Mouse (Mus musculus) spleen, postnatal 10 days (tissue): ENCODE measurements around the gene Gnaq.

Experiments used
- DNase-seq, 2 experiments: peaks; one replicate each; pipeline ENCODE4 v3.0.0; 2021 to 2022; ENCODE audit warnings: low spot score in 2 of 2

Gene Gnaq

DNA sequence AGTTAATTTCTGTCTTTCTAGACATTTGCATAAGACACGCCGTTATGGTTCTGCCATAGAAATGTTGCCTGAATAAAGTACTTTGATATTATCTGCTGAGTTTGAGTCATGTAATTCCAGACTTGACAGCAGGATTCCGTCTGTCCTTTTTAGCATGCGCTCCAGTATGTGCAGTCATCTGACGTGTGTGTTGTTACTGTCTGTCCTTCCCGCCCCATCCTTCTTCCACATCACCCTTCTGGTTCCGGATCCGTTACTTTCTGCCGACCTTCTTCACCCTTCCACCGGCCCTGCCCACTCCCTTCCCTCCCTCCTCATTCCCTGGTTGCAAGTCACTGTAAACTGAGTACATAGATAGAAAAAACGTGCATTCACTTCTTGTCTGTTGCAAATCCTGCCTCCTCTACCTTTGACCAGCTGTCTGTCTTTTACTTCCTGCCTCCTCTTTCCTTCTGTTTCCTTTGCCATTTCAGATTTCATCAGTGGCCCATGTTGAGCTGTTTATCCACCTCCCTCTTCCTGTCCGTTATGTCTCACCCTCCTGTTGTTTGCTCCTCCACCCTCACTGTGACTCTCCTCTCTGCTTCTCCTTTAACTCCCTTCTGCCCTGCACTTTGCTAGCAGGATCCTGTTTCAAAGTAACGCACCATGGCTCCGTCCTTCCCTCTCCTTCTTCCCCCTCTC lies 185.6 kb downstream of the Gnaq start:
- DNase-seq, result no peak

- no peak for DNase-seq
Observed at GRCm38 (mm10) chr19:16319986-16320385, 187.4 kb downstream of the Gnaq start.

DNA sequence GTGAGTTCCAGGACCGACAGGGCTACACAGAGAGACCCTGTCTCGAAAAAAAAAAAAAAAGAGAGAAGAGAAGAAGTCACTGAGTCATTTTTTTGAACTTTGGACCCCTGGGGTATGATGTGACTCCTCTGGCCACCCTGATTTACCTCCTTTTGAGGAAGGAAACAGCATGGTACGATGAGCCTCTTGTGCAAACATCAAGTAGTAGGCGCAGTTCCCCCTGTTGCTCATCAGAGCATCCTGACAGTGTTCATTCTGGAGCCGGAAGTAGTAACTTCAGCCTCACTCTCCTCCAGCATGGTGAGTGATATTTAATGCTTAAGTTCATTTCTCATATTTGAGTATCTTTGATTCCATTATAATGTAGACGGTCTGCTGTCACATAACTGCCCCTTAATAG lies 190.4 kb downstream of the Gnaq start:
- no peak for DNase-seq

DNA sequence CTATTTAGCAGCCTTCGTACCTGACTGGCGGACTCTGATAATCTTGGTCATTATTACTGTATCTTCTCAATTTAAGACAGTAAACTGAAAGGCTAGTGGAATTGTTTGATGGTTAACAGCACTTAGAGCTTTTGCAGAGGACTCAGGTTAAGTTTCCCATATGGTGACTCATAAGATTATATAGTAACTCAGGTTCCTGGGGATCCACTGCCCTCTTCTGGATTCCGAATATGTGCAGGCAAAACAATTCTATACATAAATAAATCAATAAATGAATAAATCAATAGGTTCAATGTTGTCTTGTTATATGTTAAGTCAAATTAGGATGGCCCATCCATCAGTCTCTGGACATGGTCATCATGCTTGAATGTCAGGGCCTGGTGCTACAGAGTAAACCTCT lies 191.6 kb downstream of the Gnaq start:
- DNase-seq, result no peak

- no peak for DNase-seq
Observed at GRCm38 (mm10) chr19:16325911-16326310, 193.3 kb downstream of the Gnaq start.

DNA sequence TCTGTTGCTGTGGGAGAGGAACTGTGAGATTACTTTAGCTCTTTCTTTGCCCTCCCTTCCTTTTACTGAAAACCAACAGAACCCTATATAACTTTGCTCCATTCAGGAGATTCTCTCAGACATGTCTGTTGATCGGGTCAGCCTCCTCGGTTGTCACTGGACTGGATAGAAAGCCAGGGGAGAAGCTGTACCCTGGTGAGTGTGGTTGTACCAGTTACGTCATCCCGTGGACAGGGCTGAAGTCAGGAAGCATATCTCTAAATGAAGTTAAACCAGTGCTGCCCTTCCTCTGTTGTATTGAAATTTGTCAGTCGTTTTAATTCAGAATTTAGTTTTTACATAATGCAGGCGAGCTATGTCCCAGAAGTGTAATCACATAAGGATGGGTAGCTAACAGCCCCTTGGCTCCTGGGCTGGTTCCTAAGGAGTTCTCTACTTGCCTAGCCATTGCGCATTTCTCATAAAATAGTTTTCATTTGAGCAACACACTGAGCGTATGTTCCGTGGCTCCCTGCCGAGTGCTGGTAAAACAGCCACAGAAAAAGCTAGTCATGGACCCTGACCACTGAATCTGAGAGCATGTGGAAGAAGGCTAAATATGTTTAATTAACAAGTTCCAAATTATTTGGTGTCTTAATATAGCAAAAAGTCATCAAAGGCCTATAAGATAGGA lies 194.9 kb downstream of the Gnaq start:
- DNase-seq, result no peak

GRCm38 (mm10) chr19:16328074-16328850 lies 195.6 kb downstream of the Gnaq start:
- DNase-seq, result peak in 1 of 2 experiments; percentile 53

GRCm38 (mm10) chr19:16329056-16329455 lies 196.4 kb downstream of the Gnaq start:
- no peak for DNase-seq

GRCm38 (mm10) chr19:16329648-16330047 lies 197.0 kb downstream of the Gnaq start:
- no peak for DNase-seq

DNA sequence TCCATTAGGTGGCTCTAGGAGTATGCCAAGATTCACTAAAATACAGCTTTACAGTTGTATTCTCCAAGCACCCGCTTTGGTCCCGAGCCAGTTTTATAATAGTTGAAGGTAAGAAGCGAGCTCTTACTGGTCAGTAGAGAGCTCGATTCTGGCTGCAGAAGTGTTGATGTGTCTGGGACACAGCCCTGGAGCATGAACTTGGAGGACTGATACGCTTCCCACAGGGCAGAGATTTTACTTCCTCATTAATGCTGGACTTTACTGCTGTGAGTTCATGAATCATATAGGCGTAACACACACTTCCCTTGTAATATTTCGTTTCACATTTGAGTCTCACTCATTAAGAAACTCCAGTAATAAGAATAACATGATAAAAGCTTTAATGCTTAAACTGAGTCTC lies 197.5 kb downstream of the Gnaq start:
- no peak for DNase-seq

- DNase-seq, result no peak
Observed at GRCm38 (mm10) chr19:16331047-16331446, 198.4 kb downstream of the Gnaq start.

DNA sequence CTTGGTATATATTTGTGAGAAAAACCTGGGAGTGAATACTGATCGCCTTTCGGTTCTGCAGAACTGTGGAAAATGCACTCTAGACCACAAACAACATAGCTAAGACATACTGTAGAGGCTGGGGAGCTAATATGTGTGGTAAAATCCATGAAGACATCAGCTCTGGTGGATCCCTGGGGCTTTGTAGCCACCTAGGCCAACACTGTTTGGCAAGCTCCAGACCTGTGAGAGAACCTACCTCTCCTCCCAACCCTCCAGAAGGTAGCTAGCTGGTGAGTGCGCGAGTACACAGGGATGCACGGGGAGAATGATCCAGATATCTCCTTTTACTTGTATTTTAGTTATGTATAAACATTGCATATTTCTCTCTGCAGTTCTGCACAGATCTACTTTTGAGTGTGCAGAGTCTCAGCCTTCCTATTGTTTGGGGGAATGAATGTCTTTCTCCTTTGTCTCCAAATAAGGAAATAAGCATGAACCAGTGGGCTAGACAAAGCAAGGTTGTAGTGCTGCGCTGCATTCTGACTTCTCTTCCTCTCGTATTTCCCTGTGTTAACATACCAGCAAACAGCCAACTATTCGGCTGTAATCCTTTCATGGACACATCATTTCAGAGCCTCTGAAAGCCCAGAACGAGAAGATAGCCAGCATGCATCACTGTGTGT lies 205.4 kb downstream of the Gnaq start:
- DNase-seq, result no peak

- no peak for DNase-seq
Observed at GRCm38 (mm10) chr19:16339954-16340586, 207.4 kb downstream of the Gnaq start.

- peak in 1 of 2 experiments; percentile 21 for DNase-seq
Observed at GRCm38 (mm10) chr19:16342702-16343101, 210.1 kb downstream of the Gnaq start.

GRCm38 (mm10) chr19:16345516-16345915 lies 212.9 kb downstream of the Gnaq start:
- no peak for DNase-seq

- no peak for DNase-seq
Observed at GRCm38 (mm10) chr19:16347037-16347436, 214.4 kb downstream of the Gnaq start.

GRCm38 (mm10) chr19:16353701-16354136 lies 221.1 kb downstream of the Gnaq start:
- DNase-seq, result peak in 1 of 2 experiments; percentile 25

DNA sequence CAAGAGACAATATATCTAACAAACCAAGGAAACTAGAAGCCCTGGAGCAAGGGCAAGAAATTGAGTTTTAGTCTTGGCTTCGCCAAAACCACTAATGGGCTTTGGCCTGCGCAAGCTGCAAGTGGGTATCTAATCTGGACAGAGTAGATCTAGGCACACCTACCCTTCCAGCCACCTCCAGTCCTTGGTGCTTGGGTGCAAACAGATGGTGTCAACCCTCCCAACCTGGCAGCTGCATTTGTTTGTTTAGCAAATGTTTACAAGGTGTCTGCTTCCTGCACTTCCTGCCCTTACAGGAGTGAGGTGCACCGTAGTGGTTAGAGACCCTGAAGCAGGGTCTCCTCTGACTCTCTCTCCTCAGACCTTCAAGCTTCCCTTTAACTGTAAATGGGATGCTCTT lies 225.5 kb downstream of the Gnaq start:
- no peak for DNase-seq

DNA sequence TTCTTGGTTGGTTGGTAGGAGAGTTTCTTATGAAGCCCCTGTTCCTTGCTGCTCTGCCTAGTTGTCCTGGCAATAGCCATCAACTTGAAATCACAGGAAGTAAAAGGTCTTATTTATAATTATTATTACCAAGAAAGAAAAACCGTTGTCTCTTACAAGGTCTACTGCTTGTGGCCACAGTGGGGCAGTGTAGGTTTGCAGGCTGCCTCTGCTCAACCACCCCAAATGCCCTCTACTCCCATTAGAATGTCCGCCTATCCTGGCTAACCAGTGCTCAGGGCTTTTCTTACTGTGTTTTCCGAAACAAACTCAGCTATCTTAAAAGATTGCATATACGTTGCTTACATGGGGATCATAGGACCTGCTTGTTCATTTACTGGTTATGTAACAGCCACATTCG lies 226.3 kb downstream of the Gnaq start:
- peak in 1 of 2 experiments; percentile 32 for DNase-seq

- no peak for DNase-seq
Observed at GRCm38 (mm10) chr19:16366465-16367063, 233.9 kb downstream of the Gnaq start.

- DNase-seq, result no peak
Observed at GRCm38 (mm10) chr19:16367218-16367617, 234.6 kb downstream of the Gnaq start.
